Mouse (Mus musculus) lung, postnatal 25 days (tissue): Measurements from ENCODE around the gene Tmem63b.

Source experiments
- DNase-seq: peaks from one replicate; pipeline ENCODE4 v3.0.0; 2022; ENCODE audit warnings: low spot score

Tmem63b gene

DNA sequence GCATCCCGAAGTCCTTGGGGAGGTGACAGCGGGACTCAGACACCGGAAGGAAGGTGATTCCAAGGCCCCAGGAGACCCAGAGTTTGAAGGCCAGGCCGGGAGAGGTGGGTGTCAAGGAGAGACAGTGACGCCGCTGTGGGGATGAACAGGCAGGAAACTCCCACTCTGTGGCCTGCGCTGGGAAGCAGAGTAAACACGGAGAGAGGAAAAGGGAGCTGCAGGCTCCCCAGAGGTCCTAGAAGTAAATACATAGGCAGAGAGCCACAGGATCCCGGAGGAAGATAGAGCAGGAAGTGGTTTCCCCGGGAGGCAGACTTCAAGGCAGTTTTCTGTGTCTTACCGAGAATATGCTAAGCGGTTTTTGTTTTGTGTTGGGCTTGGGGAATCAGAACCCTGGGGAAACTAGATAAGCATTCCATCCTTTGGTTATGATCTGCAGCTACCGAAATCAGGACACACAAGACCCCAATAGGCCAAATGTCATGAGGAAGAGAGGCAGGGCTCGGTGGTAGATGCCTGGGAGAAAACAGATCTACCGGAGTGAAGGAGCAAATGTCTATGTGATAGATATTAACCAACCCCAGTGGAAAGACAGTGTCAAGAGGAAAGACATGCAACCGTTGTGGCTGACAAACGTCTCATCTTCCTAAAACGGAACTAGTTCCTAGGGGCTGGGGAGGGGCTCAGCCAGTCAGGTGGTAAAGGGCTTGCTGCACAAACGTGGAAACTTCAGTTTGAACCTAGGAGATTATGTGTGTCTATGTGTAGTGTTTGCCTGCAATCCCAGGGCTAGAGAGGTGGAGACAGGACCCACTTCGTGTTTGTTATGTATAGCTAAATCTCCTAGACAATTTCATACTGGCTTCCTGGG lies 67.1 kb downstream of the Tmem63b start:
- peak; percentile 29 for DNase-seq

DNA sequence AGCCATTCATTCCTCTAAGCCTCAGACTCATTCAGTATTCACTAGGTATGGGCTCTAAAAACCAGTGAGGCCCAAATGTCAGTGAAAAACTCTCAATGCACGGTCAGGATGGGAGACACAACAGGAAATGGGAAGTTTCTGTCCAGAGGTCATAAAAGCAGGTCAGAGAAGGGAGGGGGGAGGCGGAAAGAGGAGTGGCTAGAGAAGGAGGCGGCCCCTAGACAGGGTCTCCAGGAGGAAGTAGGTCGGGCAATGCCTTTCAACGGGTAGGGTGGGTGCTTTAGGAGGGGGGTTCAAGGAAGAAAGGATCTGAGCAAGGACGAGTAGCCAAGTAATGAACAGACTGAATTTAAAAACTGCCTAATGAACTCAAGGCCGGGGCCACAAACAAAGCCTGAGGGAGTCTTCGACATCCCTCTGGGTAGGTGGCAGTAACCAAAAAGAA lies 67.7 kb downstream of the Tmem63b start:
- peak; percentile 51 for DNase-seq

DNA sequence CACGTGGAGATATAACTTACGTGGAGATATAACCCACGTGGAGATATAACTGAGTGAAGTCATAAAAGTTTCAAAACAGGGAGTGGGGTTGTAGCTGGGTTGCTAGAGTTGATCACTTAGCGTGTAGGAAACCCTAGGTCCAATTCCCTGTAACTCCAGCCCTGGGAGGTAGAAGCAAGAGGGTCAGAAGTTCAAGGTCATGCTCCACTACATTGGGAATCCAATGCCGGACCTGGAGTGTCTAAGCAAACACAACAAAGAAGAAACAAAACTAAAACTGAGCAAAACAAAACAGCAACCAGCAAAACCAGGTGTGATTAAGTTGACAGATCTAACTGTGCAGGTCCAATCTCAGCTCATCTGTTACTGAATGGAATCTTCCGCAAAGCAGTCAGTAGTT lies 69.0 kb downstream of the Tmem63b start:
- DNase-seq: no peak

DNA sequence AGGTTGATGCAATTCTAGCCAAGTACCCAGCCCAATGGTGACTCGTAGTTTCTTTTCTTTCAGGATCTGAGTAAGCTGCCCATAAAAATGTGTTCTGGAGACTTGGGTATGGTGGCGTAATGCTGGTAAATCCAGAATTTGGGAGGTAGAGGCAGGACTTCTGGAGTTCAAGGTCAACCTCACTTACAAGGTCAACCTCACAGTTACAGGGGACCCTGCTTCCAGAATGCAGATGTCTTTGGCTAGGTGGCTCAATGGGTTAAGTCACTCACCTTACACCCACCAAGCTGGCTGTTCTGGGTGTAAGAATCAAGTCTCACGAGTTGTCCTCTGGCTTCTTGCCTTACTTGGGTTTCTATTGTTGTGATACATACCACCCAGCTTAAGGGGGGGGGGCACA lies 70.0 kb downstream of the Tmem63b start:
- DNase-seq: no peak

- no peak for DNase-seq
Observed at GRCm38 (mm10) chr17:45616046-45616650, 70.6 kb downstream of the Tmem63b start.

DNA sequence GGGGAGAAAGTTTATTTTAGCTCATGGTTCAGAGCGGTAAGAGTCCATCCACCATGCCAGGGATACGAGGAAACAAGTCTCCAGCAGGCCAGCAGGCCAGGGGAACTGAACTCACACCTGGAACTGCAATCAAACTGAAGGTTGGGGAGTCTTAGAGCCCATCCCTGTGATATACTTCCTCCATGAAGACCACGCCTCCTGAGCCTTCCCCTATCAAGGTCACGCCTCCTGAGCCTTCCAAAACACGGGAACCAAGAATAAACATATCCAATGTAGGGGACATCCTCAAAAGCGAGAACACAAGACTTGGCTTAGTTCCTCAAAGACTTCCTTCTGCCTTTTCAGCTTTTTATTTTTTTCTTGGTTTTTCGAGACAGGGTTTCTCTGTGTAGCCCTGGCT lies 73.8 kb downstream of the Tmem63b start:
- DNase-seq: peak; percentile 26

DNA sequence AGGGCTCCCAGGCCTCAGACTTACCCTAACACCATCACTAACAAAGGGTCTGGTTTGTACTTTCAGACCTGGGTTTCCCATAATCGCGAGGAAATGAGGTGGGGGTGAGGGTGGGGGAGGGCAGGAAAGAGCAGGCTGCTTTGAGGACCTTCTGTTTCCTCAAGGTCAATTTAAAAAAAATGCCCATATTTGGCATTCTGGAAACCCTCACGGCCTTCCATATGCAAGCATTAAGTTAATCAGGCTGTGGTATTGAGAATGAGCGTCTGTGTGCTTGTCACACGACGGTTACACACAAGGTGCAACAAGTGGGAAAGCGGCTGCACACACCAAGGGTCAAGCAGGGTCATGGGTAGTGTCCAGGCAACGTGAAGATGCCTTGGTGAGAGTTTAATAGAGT lies 74.7 kb downstream of the Tmem63b start:
- DNase-seq: no peak
